Mouse (Mus musculus): ENCODE data around the gene Tnfrsf9. TPM values are rescaled to one million over a fixed set of nuclear protein-coding genes. Genes with fewer than 3 reads are reported as not detected.

The Tnfrsf9 gene
- 1.0 TPM in 1 of 2 replicates, not detected in the other for polyA plus RNA-seq (2012; ENCODE audit: insufficient read depth, low replicate concordance)

- H3K9me3 ChIP-seq = no peaks in the 10 kb centered on the region
- peak; percentile 86; the same call in 1 of the 2 replicates for TF ChIP-seq FLI1 (IDR thresholded peaks at IDR 0.05; ENCODE audit: low read length)
- TF ChIP-seq GATA1 (IDR thresholded peaks at IDR 0.05; ENCODE audit: borderline replicate concordance, low read length) = no peak
- H3K4me1 ChIP-seq = peaks cover 49% of the 10 kb centered on the region
- peak within 1 kb of the TSS; percentile 96 for H3K4me3 ChIP-seq (replicated peaks)
- no peaks in the 10 kb centered on the region for H3K36me3 ChIP-seq (replicated peaks; ENCODE audit: low read length)
- no peaks in the 10 kb centered on the region for H3K27me3 ChIP-seq (replicated peaks)
These were observed at the start of gene Tnfrsf9, which contains the start of gene Park7 for GRCm38 (mm10) chr4:150914290-150914733. Tnfrsf9 (plus strand) TSS chr4:150914562. Park7 (minus strand) TSS chr4:150914437.

- peaks cover 7% of the 10 kb centered on the region for H3K36me3 ChIP-seq (replicated peaks; ENCODE audit: low read length)
- H3K27me3 ChIP-seq (replicated peaks) = peaks cover 32% of the 10 kb centered on the region
- no peaks in the 10 kb centered on the region for H3K4me1 ChIP-seq
- TF ChIP-seq GATA1 (IDR thresholded peaks at IDR 0.05; ENCODE audit: borderline replicate concordance, low read length) (no peak), FLI1 (IDR thresholded peaks at IDR 0.05; ENCODE audit: low read length) (no peak)
- no peak overlapping the region for H3K4me3 ChIP-seq (replicated peaks)
- H3K9me3 ChIP-seq = no peaks in the 10 kb centered on the region
These were observed 49.0 kb upstream of the Tnfrsf9 start for GRCm38 (mm10) chr4:150865371-150865770.

DNA sequence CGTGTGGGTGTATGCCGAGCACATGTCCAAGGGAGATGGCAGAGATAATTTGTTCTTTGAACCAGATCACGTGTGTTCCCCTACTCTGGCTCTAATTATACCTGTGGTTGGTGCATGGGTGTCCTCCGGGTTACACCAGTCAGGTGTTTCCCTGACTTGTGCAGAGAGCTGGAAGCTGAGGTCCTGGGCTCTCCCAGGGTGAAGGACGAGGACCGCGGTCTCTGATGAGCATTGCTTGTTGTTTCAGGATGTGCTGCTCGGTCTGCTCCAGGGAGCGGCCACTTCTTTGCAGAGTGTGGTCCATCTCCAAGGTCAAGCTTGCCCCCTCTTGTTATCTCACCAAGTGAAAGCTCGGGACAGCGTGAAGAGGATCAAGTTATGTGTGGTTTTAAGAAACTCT lies 48.3 kb upstream of the Tnfrsf9 start:
- Histone ChIP-seq H3K9me3 (no peaks in the 10 kb centered on the region), H3K4me3 (replicated peaks) (no peak overlapping the region), H3K27me3 (replicated peaks) (peaks cover 31% of the 10 kb centered on the region), H3K4me1 (peaks cover 2% of the 10 kb centered on the region; the same call in 1 of the 2 replicates), H3K36me3 (replicated peaks; ENCODE audit: low read length) (peaks cover 7% of the 10 kb centered on the region)
- no peak for TF ChIP-seq FLI1 (IDR thresholded peaks at IDR 0.05; ENCODE audit: low read length)
- TF ChIP-seq GATA1 (IDR thresholded peaks at IDR 0.05; ENCODE audit: borderline replicate concordance, low read length) = no peak

DNA sequence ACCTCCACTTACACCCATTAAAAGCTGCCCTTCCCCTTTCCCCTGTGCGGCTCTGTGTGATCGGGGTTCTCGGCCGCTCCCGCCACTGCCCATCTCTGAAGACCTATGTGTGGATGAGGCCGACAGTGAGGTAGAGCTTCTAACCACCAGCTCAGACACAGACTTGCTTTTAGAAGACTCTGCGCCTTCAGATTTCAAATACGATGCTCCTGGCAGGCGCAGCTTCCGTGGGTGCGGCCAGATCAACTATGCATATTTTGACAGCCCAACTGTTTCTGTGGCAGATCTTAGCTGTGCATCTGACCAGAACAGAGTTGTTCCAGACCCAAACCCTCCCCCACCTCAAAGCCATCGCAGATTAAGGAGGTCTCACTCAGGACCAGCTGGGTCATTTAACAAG lies 47.9 kb upstream of the Tnfrsf9 start:
- no peaks in the 10 kb centered on the region for H3K9me3 ChIP-seq
- H3K4me1 ChIP-seq = peaks cover 7% of the 10 kb centered on the region
- H3K4me3 ChIP-seq (replicated peaks) = no peak overlapping the region
- H3K36me3 ChIP-seq (replicated peaks; ENCODE audit: low read length) = peaks cover 7% of the 10 kb centered on the region
- peaks cover 32% of the 10 kb centered on the region for H3K27me3 ChIP-seq (replicated peaks)
- TF ChIP-seq FLI1 (IDR thresholded peaks at IDR 0.05; ENCODE audit: low read length) = no peak
- no peak for TF ChIP-seq GATA1 (IDR thresholded peaks at IDR 0.05; ENCODE audit: borderline replicate concordance, low read length)

GRCm38 (mm10) chr4:150868161-150868560 lies 46.2 kb upstream of the Tnfrsf9 start:
- Histone ChIP-seq H3K4me1 (peaks cover 15% of the 10 kb centered on the region), H3K27me3 (replicated peaks) (peaks cover 36% of the 10 kb centered on the region), H3K9me3 (no peaks in the 10 kb centered on the region), H3K36me3 (replicated peaks; ENCODE audit: low read length) (peaks cover 7% of the 10 kb centered on the region), H3K4me3 (replicated peaks) (no peak overlapping the region)
- TF ChIP-seq GATA1 (IDR thresholded peaks at IDR 0.05; ENCODE audit: borderline replicate concordance, low read length) = no peak
- no peak for TF ChIP-seq FLI1 (IDR thresholded peaks at IDR 0.05; ENCODE audit: low read length)

DNA sequence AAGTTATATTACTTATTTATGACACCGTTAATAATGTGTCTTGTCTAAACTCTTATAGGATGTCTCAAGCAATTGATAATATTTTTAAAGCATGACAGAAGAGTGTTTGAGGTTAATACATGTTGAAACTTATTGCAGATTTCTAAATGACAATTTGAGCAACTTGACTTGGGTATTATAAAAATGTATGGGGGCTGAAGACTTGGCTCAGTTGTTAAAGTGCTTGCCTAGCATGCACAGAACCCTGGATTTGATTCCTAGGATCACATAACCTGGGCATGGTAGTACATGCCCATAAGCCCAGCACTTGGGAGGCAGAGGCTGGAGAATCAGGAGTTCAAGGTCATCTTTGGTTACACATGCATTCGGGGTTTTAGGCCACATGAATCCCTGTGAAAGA lies 45.5 kb upstream of the Tnfrsf9 start:
- Histone ChIP-seq H3K27me3 (replicated peaks) (peaks cover 40% of the 10 kb centered on the region), H3K4me3 (replicated peaks) (no peak overlapping the region), H3K9me3 (no peaks in the 10 kb centered on the region), H3K36me3 (replicated peaks; ENCODE audit: low read length) (peaks cover 7% of the 10 kb centered on the region), H3K4me1 (peaks cover 15% of the 10 kb centered on the region)
- TF ChIP-seq FLI1 (IDR thresholded peaks at IDR 0.05; ENCODE audit: low read length) = no peak
- no peak for TF ChIP-seq GATA1 (IDR thresholded peaks at IDR 0.05; ENCODE audit: borderline replicate concordance, low read length)

DNA sequence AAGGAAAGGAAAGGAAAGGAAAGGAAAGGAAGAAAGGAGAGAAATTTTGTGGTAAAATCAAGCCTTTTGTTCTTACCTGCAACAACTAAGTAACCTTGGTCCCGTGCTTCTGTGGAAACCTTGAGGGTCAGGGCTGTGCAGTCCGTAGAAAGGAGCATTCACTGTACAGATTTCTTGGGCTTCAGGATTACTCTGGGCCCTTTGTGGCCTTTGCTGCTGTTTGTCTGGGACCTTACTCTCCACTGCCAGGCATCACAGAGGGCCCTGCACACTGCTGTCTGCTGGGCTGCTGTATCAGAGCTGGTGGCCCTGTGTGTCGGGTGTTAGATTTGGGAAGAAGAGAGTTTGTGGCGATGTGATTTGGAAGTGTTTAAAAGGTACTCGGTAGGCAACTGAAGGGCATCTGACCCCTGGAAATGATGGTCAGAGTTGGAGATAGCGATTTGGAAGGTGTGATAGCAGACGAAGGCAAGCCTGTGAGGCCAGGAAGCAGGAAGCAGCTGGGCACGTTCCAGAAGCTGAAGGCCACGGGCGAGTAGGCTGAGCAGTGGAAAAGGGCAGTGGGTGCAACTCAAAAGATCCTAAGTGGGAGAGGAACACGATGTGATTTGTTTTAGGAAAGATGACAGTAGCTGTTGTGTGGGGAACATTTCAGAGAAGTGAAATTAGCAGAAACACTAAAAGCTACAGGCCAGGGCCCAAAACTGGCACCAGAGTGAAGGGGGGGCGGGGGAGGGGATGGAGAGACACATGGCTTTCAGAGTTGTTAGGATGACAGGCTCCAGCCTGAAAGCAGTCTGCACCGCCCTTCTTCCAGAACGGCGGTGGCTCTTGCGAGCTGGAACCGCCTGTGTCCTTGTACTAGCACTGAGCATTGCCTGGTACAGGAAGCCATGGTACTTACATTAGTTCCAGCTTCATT lies 44.8 kb upstream of the Tnfrsf9 start:
- Histone ChIP-seq H3K9me3 (no peaks in the 10 kb centered on the region), H3K4me1 (peaks cover 15% of the 10 kb centered on the region), H3K27me3 (replicated peaks) (peaks cover 40% of the 10 kb centered on the region), H3K4me3 (replicated peaks) (no peak overlapping the region), H3K36me3 (replicated peaks; ENCODE audit: low read length) (peaks cover 7% of the 10 kb centered on the region)
- no peak for TF ChIP-seq FLI1 (IDR thresholded peaks at IDR 0.05; ENCODE audit: low read length)
- TF ChIP-seq GATA1 (IDR thresholded peaks at IDR 0.05; ENCODE audit: borderline replicate concordance, low read length) = no peak

DNA sequence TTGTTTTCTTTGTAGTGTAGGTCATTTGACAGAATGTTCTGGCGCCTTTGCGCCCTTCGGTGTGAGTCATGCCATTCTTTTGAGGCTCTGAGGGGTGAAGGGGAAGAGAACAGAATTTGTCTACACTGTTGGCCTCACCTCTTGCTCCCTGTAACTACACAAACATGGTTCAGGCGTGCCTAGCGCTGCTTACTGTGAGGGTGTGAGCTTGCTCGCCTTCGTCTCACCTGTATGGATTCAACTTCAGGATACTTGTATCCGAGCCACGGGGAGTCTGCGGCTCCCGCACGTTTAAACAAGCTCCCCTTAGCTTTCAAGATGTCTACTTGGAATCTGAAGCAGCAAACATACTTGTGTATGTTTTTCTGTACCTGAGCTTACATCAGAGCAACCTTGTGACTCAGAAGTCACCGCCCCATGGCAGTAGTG lies 43.4 kb upstream of the Tnfrsf9 start:
- TF ChIP-seq GATA1 (IDR thresholded peaks at IDR 0.05; ENCODE audit: borderline replicate concordance, low read length) = no peak
- no peak for TF ChIP-seq FLI1 (IDR thresholded peaks at IDR 0.05; ENCODE audit: low read length)
- Histone ChIP-seq H3K36me3 (replicated peaks; ENCODE audit: low read length) (peaks cover 7% of the 10 kb centered on the region), H3K9me3 (no peaks in the 10 kb centered on the region), H3K4me3 (replicated peaks) (no peak overlapping the region), H3K4me1 (peaks cover 15% of the 10 kb centered on the region), H3K27me3 (replicated peaks) (peaks cover 39% of the 10 kb centered on the region)

- Histone ChIP-seq H3K27me3 (replicated peaks) (peaks cover 34% of the 10 kb centered on the region), H3K4me1 (peaks cover 15% of the 10 kb centered on the region), H3K36me3 (replicated peaks; ENCODE audit: low read length) (peaks cover 1% of the 10 kb centered on the region), H3K4me3 (replicated peaks) (no peak overlapping the region), H3K9me3 (no peaks in the 10 kb centered on the region)
- TF ChIP-seq GATA1 (IDR thresholded peaks at IDR 0.05; ENCODE audit: borderline replicate concordance, low read length) = no peak
These were observed 42.8 kb upstream of the Tnfrsf9 start for GRCm38 (mm10) chr4:150871392-150872138.
